Mouse (Mus musculus) stomach, postnatal 0 days (tissue): ENCODE results near the gene Brf1. TPM values are rescaled to one million over a fixed set of nuclear protein-coding genes. Genes with fewer than 3 reads are reported as not detected.

ENCODE experiments used
- ATAC-seq: fragments of 200-750 bp; cut with Nextera tagmentation; 2 replicates; pipeline ENCODE4 v1.8.0; 2017; ENCODE audit not compliant: low FRiP score, low TSS enrichment
- DNase-seq: peaks from one replicate; pipeline ENCODE4 v3.0.0-alpha.2; 2016; ENCODE audit warnings: low spot score
- H3K27ac ChIP-seq: fragments of 300-500 bp; sonication (generic); replicated peaks from 2 replicates; pipeline ENCODE4 v1.5.1; 2014; ENCODE audit warnings: mild to moderate bottlenecking, control low read depth
- H3K27me3 ChIP-seq: fragments of 300-500 bp; sonication (generic); 2 replicates; pipeline ENCODE4 v1.6.1; 2014; ENCODE audit warnings: low read length; ENCODE audit not compliant: control insufficient read depth, insufficient read depth
- H3K36me3 ChIP-seq: fragments of 300-500 bp; sonication (generic); 2 replicates; pipeline ENCODE4 v1.6.1; 2014; ENCODE audit warnings: low read length, mixed read lengths; ENCODE audit not compliant: control insufficient read depth, insufficient read depth
- H3K4me1 ChIP-seq: fragments of 300-500 bp; sonication (generic); replicated peaks from 2 replicates; pipeline ENCODE4 v1.6.1; 2014; ENCODE audit warnings: antibody characterized with exemption; ENCODE audit not compliant: control insufficient read depth, insufficient read depth
- H3K4me2 ChIP-seq: fragments of 300-500 bp; sonication (generic); replicated peaks from 2 replicates; pipeline ENCODE4 v1.6.1; 2014; ENCODE audit warnings: low read depth, mild to moderate bottlenecking, control low read depth, moderate library complexity
- H3K4me3 ChIP-seq: fragments of 300-500 bp; sonication (generic); 2 replicates; pipeline ENCODE4 v1.5.1; 2014; ENCODE audit warnings: low read depth, low read length, control low read depth
- H3K9ac ChIP-seq: fragments of 300-500 bp; sonication (generic); 2 replicates; pipeline ENCODE4 v1.6.1; 2014; ENCODE audit warnings: mild to moderate bottlenecking, low read length, control low read depth, mixed read lengths
- H3K9me3 ChIP-seq: fragments of 300-500 bp; sonication (generic); 2 replicates; pipeline ENCODE4 v1.6.1; 2016; ENCODE audit warnings: low read length; ENCODE audit not compliant: control insufficient read depth
- CTCF ChIP-seq: IDR thresholded peaks from 2 replicates; pipeline ENCODE4 v1.5.1; 2016; ENCODE audit warnings: antibody characterized with exemption, low read depth, mild to moderate bottlenecking, moderate library complexity
- EP300 ChIP-seq: optimal IDR thresholded peaks from 2 replicates; pipeline ENCODE3; 2016; ENCODE audit warnings: antibody characterized with exemption
- WGBS: fragments of 180-500 bp; shearing (Covaris S2); extraction: QIAGEN DNeasy Blood & Tissue Kit; methylation state at CpG from one replicate; pipeline ENCODE4 v1.1.7; 2014; 5-methylcytosine and 5-hydroxymethylcytosine counted together
- polyA plus RNA-seq: library from polyadenylated mRNA; unstranded; fragments of >200 nt; fragmentation: Nextera tagmentation; extraction: Ambion mirVana; gene quantifications from 2 replicates; pipeline ENCODE4 v1.2.1, GENCODE M21; 2015

Gene Brf1
- polyA plus RNA-seq, 1 experiment from 2014 or later, result 22.3 TPM

- ATAC-seq (no peak), DNase-seq (no peak)
- 89% methylated on average over 13 of the region's 13 CpGs for WGBS
- H3K27ac ChIP-seq, result no peak overlapping the region
- H3K36me3 ChIP-seq, result peaks cover 71% of the 10 kb centered on the region
- H3K4me3 ChIP-seq, result no peak overlapping the region
- H3K27me3 ChIP-seq, result no peaks in the 10 kb centered on the region
- H3K4me2 ChIP-seq, result no peak overlapping the region
- no peak overlapping the region for H3K9ac ChIP-seq
- H3K9me3 ChIP-seq, result no peaks in the 10 kb centered on the region
- TF ChIP-seq EP300 (no peak), CTCF (no peak)
- no peaks in the 10 kb centered on the region for H3K4me1 ChIP-seq
These were observed 34.7 kb downstream of the Brf1 start for GRCm38 (mm10) chr12:112965783-112966182.

GRCm38 (mm10) chr12:112961872-112962271 is 38.6 kb downstream of the Brf1 start:
- TF ChIP-seq EP300, result no peak
- TF ChIP-seq CTCF, result no peak
- Histone ChIP-seq H3K9ac (no peak overlapping the region), H3K27ac (0 out of 2 replicates have a peak overlapping the region, but pooled peaks have one; percentile 8), H3K36me3 (peaks cover 51% of the 10 kb centered on the region), H3K27me3 (no peaks in the 10 kb centered on the region), H3K4me3 (no peak overlapping the region), H3K4me1 (no peaks in the 10 kb centered on the region), H3K4me2 (no peak overlapping the region), H3K9me3 (no peaks in the 10 kb centered on the region)
- WGBS, result 75% methylated on average over 5 of the region's 5 CpGs
- ATAC-seq (0 out of 2 replicates have a peak, but pooled peaks have one; percentile 12), DNase-seq (no peak)

GRCm38 (mm10) chr12:112961428-112961827 is 39.1 kb downstream of the Brf1 start:
- Histone ChIP-seq H3K9me3 (no peaks in the 10 kb centered on the region), H3K4me1 (no peaks in the 10 kb centered on the region), H3K4me3 (no peak overlapping the region), H3K36me3 (peaks cover 48% of the 10 kb centered on the region), H3K27ac (no peak overlapping the region; the same call in 1 of the 2 replicates), H3K4me2 (no peak overlapping the region), H3K27me3 (no peaks in the 10 kb centered on the region), H3K9ac (no peak overlapping the region)
- no peak for DNase-seq
- no peak for ATAC-seq
- TF ChIP-seq EP300, result no peak
- TF ChIP-seq CTCF, result no peak
- 69% methylated on average over 7 of the region's 7 CpGs for WGBS

GRCm38 (mm10) chr12:112959421-112959820 is 41.1 kb downstream of the Brf1 start:
- 85% methylated on average over 8 of the region's 8 CpGs for WGBS
- no peak overlapping the region for H3K4me2 ChIP-seq
- no peaks in the 10 kb centered on the region for H3K4me1 ChIP-seq
- H3K4me3 ChIP-seq, result no peak overlapping the region
- no peak for DNase-seq
- no peaks in the 10 kb centered on the region for H3K27me3 ChIP-seq
- no peak overlapping the region for H3K27ac ChIP-seq
- H3K36me3 ChIP-seq, result peaks cover 35% of the 10 kb centered on the region
- no peak for ATAC-seq
- no peaks in the 10 kb centered on the region for H3K9me3 ChIP-seq
- TF ChIP-seq CTCF, result no peak
- TF ChIP-seq EP300, result no peak
- no peak overlapping the region for H3K9ac ChIP-seq

- H3K4me2 ChIP-seq, result no peak overlapping the region
- ATAC-seq (peak; percentile 74), DNase-seq (peak; percentile 62)
- no peak overlapping the region for H3K9ac ChIP-seq
- no peaks in the 10 kb centered on the region for H3K4me1 ChIP-seq
- WGBS, result 35% methylated on average over 4 of the region's 4 CpGs
- no peaks in the 10 kb centered on the region for H3K27me3 ChIP-seq
- TF ChIP-seq CTCF (peak; percentile 72), EP300 (no peak)
- H3K9me3 ChIP-seq, result no peaks in the 10 kb centered on the region
- no peak overlapping the region for H3K4me3 ChIP-seq
- H3K27ac ChIP-seq, result no peak overlapping the region
- peaks cover 30% of the 10 kb centered on the region for H3K36me3 ChIP-seq
These were observed 42.2 kb downstream of the Brf1 start for GRCm38 (mm10) chr12:112958303-112958702.

GRCm38 (mm10) chr12:112955800-112956199 is 44.7 kb downstream of the Brf1 start:
- Histone ChIP-seq H3K36me3 (peaks cover 9% of the 10 kb centered on the region; the same call in 1 of the 2 replicates), H3K27me3 (no peaks in the 10 kb centered on the region), H3K9ac (no peak overlapping the region), H3K4me1 (0 out of 2 replicates have a peak, but pooled peaks cover 3% of the 10 kb centered on the region), H3K4me3 (no peak overlapping the region), H3K9me3 (no peaks in the 10 kb centered on the region), H3K4me2 (no peak overlapping the region), H3K27ac (no peak overlapping the region)
- peak; percentile 84 for DNase-seq
- 33% methylated on average over 4 of the region's 4 CpGs for WGBS
- peak; percentile 49 for ATAC-seq
- peak; percentile 93 for TF ChIP-seq CTCF
- TF ChIP-seq EP300, result no peak
